Mouse (Mus musculus): ENCODE measurements at regions not wholly inside any gene's neighbourhood (a gene's known extent, or its start where the extent isn't known, plus 50 kb on each side); places are given as distances from the start of the nearest gene placed in this dataset.
"Not testable (repeated sequence)": the region's sequence is repeated elsewhere in the genome, so short reads cannot be mapped to it uniquely, and the experiment has no call there.

- DNase-seq (ENCODE audit: low spot score in 2 of 2): no peak
Measured at GRCm38 (mm10) chr17:94866630-94867029, 116.8 kb upstream of the Mettl4 start.

- peak; percentile 70 to 74 for DNase-seq (ENCODE audit: low spot score in 2 of 2)
Measured at GRCm38 (mm10) chr17:94864531-94865318, 114.9 kb upstream of the Mettl4 start.

GRCm38 (mm10) chr17:94854698-94855097 lies 104.9 kb upstream of the Mettl4 start:
- DNase-seq (ENCODE audit: low spot score in 2 of 2): not testable (repeated sequence)

- peak; percentile 61 to 72 for DNase-seq (ENCODE audit: low spot score in 2 of 2)
Measured at GRCm38 (mm10) chr17:94834446-94835117, 84.8 kb upstream of the Mettl4 start.

- DNase-seq (ENCODE audit: low spot score in 2 of 2): not testable (repeated sequence)
Measured at GRCm38 (mm10) chr17:94834067-94834445, 84.2 kb upstream of the Mettl4 start.

- DNase-seq (ENCODE audit: low spot score in 2 of 2): not testable (repeated sequence)
Measured at GRCm38 (mm10) chr17:94826415-94826814, 76.6 kb upstream of the Mettl4 start.

GRCm38 (mm10) chr17:94808758-94809157 lies 58.9 kb upstream of the Mettl4 start:
- no peak for DNase-seq (ENCODE audit: low spot score in 2 of 2)
